Mouse (Mus musculus) skeletal muscle tissue, postnatal 0 days (tissue): ENCODE results near the gene Naa40. TPM values are rescaled to one million over a fixed set of nuclear protein-coding genes. Genes with fewer than 3 reads are reported as not detected.

Source experiments
- polyA plus RNA-seq: library from polyadenylated mRNA; unstranded; fragments of >200 nt; fragmentation: Nextera tagmentation; extraction: Ambion mirVana; gene quantifications from 2 replicates; pipeline ENCODE4 v1.2.1, GENCODE M21; 2015

The Naa40 gene
- polyA plus RNA-seq: 16.3 and 17.6 TPM in 2 replicates

GRCm38 (mm10) chr19:7240782-7241690 is at the start of gene Naa40:
Gene Naa40, minus strand, starts transcription at chr19:7241183.

GRCm38 (mm10) chr19:7267091-7267741 is 26.2 kb upstream of the Naa40 start, which contains the start of gene Rcor2:
Gene Rcor2, plus strand, starts transcription at chr19:7267325.

GRCm38 (mm10) chr19:7217162-7217925 is 23.6 kb downstream of the Naa40 start, which contains the start of gene Cox8a:
Gene Cox8a, minus strand, starts transcription at chr19:7217616.

GRCm38 (mm10) chr19:7205753-7206736 is 34.9 kb downstream of the Naa40 start, which contains the start of gene Otub1:
Gene Otub1, minus strand, starts transcription at chr19:7206316.

Other genes with a start within 250 kb of the Naa40 start
- 35.8 and 41.0 TPM in 2 replicates for gene Dnajc4, start 248.6 kb downstream of the Naa40 start, polyA plus RNA-seq
- 30.7 and 37.3 TPM in 2 replicates for gene Nudt22, start 245.1 kb downstream of the Naa40 start, polyA plus RNA-seq
- 20.1 and 20.2 TPM in 2 replicates for gene Trpt1, start 245.1 kb downstream of the Naa40 start, polyA plus RNA-seq
- gene Fermt3, start 221.7 kb downstream of the Naa40 start, polyA plus RNA-seq: 6.2 and 9.5 TPM in 2 replicates
- 83.4 and 97.1 TPM in 2 replicates for gene Stip1, start 201.2 kb downstream of the Naa40 start, polyA plus RNA-seq
- 223 and 246 TPM in 2 replicates for gene Macrod1, start 184.4 kb downstream of the Naa40 start, polyA plus RNA-seq
- 0.38 and 0.54 TPM in 2 replicates for gene Flrt1, start 135.5 kb downstream of the Naa40 start, polyA plus RNA-seq
- gene Otub1, start 34.9 kb downstream of the Naa40 start, polyA plus RNA-seq: 85.7 and 86.1 TPM in 2 replicates
- gene Cox8a, start 23.6 kb downstream of the Naa40 start, polyA plus RNA-seq: 1,320 and 1,374 TPM in 2 replicates
- gene Rcor2, start 26.1 kb upstream of the Naa40 start, polyA plus RNA-seq: 2.6 and 3.2 TPM in 2 replicates
- gene Mark2, start 100.7 kb upstream of the Naa40 start, polyA plus RNA-seq: 12.5 and 16.2 TPM in 2 replicates
- 9.8 and 11.1 TPM in 2 replicates for gene Spindoc, start 141.8 kb upstream of the Naa40 start, polyA plus RNA-seq
- gene 2700081O15Rik, start 176.4 kb upstream of the Naa40 start, polyA plus RNA-seq: 3.2 and 3.3 TPM in 2 replicates
- 62.9 and 69.4 TPM in 2 replicates for gene Rtn3, start 242.1 kb upstream of the Naa40 start, polyA plus RNA-seq